Mouse (Mus musculus) liver, embryonic 15.5 days (tissue): ENCODE data around the gene Med15. TPM values are rescaled to one million over a fixed set of nuclear protein-coding genes. Genes with fewer than 3 reads are reported as not detected.
A peak's percentile ranks its signal among the peaks of the same experiment; 100 is the strongest.
"Not testable (repeated sequence)": the region's sequence is repeated elsewhere in the genome, so short reads cannot be mapped to it uniquely, and the experiment has no call there.

Source experiments
- ATAC-seq: fragments of 200-750 bp; cut with Nextera tagmentation; 2 replicates; pipeline ENCODE4 v1.8.0; 2017; ENCODE audit warnings: moderate number of reproducible peaks, mild to moderate bottlenecking, moderate library complexity; ENCODE audit not compliant: insufficient read depth
- H3K27ac ChIP-seq: fragments of 300-500 bp; sonication (generic); replicated peaks from 2 replicates; pipeline ENCODE4 v1.5.1; 2015; ENCODE audit warnings: mild to moderate bottlenecking, inconsistent platforms
- H3K27me3 ChIP-seq: fragments of 300-500 bp; sonication (generic); 2 replicates; pipeline ENCODE4 v1.6.1; 2015; ENCODE audit warnings: mild to moderate bottlenecking, inconsistent platforms
- H3K36me3 ChIP-seq: fragments of 300-500 bp; sonication (generic); replicated peaks from 2 replicates; pipeline ENCODE4 v1.6.1; 2015; ENCODE audit warnings: moderate library complexity, mild to moderate bottlenecking, inconsistent platforms
- H3K4me1 ChIP-seq: fragments of 300-500 bp; sonication (generic); replicated peaks from 2 replicates; pipeline ENCODE4 v1.6.1; 2015; ENCODE audit warnings: inconsistent platforms
- H3K4me2 ChIP-seq: fragments of 300-500 bp; sonication (generic); 2 replicates; pipeline ENCODE4 v1.6.1; 2015; ENCODE audit warnings: moderate library complexity, mild to moderate bottlenecking, inconsistent platforms
- H3K4me3 ChIP-seq: fragments of 300-500 bp; sonication (generic); replicated peaks from 2 replicates; pipeline ENCODE4 v1.5.1; 2015; ENCODE audit warnings: mild to moderate bottlenecking, inconsistent platforms
- H3K9ac ChIP-seq: fragments of 300-500 bp; sonication (generic); 2 replicates; pipeline ENCODE4 v1.6.1; 2015; ENCODE audit warnings: moderate library complexity, mild to moderate bottlenecking, inconsistent platforms
- H3K9me3 ChIP-seq: fragments of 300-500 bp; sonication (generic); replicated peaks from 2 replicates; pipeline ENCODE4 v1.6.1; 2016; ENCODE audit warnings: inconsistent platforms
- WGBS: fragments of 180-500 bp; shearing (Covaris S2); methylation state at CpG from one replicate; pipeline ENCODE4 v1.1.7; 2015; ENCODE audit warnings: mixed read lengths; ENCODE audit not compliant: insufficient replicate concordance; 5-methylcytosine and 5-hydroxymethylcytosine counted together
- polyA plus RNA-seq: library from polyadenylated mRNA; unstranded; fragments of >200 nt; fragmentation: Nextera tagmentation; extraction: Ambion mirVana; gene quantifications from 2 replicates; pipeline ENCODE4 v1.2.1, GENCODE M21; 2015

Gene Med15
- polyA plus RNA-seq, 1 experiment from 2014 or later = 15.9 TPM

DNA sequence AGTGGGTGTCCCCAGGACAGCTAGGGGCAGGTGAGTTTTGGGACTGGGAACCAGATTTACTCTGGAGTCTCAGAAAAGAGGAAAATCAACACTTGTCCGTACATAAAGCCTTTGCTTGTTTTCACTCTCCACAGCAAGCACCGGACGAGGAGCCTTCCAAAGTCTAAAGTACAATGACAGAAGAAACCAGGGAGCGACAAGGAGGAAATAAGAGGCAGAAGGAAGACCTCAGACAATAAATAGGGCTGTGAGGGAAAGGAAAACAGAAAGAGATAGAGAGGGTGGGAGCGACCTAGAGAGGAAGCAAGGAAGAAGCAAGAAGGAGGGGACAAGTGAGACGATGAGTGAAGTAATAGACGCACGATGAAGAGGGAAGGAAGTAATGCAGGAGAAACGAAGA, 26.2 kb upstream of the Med15 start:
- H3K9me3 ChIP-seq = no peaks in the 10 kb centered on the region
- H3K4me3 ChIP-seq = peak overlapping the region; percentile 61
- 28% methylated on average over 9 of the region's 9 CpGs for WGBS
- H3K9ac ChIP-seq = no peak overlapping the region
- H3K27me3 ChIP-seq = peaks cover 20% of the 10 kb centered on the region
- H3K4me1 ChIP-seq = peaks cover 48% of the 10 kb centered on the region
- H3K27ac ChIP-seq = no peak overlapping the region
- no peaks in the 10 kb centered on the region for H3K36me3 ChIP-seq
- H3K4me2 ChIP-seq = peak overlapping the region; percentile 98
- ATAC-seq = no peak

GRCm38 (mm10) chr16:17757756-17758155, 25.1 kb upstream of the Med15 start:
- no peak overlapping the region for H3K9ac ChIP-seq
- no peak overlapping the region for H3K27ac ChIP-seq
- no peak overlapping the region for H3K4me2 ChIP-seq
- peaks cover 39% of the 10 kb centered on the region for H3K4me1 ChIP-seq
- H3K27me3 ChIP-seq = peaks cover 20% of the 10 kb centered on the region
- no peak overlapping the region for H3K4me3 ChIP-seq
- no peaks in the 10 kb centered on the region for H3K36me3 ChIP-seq
- 76% methylated on average over 1 of the region's 1 CpGs for WGBS
- H3K9me3 ChIP-seq = no peaks in the 10 kb centered on the region
- no peak for ATAC-seq

DNA sequence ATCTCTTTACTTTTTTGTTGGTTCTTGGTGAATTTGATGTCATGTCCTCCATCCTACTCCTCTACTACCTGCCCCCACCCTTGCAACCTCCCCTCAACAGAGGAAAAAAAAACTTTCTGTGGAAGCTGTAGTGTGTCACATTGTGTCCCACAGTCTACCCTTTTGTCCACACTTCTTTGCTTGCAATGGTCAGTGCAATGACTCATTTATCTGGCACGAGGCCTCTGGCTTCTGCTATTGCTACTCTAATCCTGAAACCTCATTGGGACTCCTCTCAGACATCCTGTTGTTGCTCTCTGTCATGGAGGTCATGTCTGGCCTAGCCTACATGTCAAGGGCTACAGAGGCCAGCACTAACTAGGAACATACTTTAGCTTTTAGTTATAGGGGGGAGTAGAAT, 21.0 kb upstream of the Med15 start:
- Histone ChIP-seq H3K4me2 (no peak overlapping the region), H3K27ac (no peak overlapping the region), H3K36me3 (no peaks in the 10 kb centered on the region), H3K27me3 (peaks cover 7% of the 10 kb centered on the region), H3K9ac (no peak overlapping the region), H3K4me3 (no peak overlapping the region), H3K9me3 (no peaks in the 10 kb centered on the region), H3K4me1 (peaks cover 1% of the 10 kb centered on the region)
- no peak for ATAC-seq
- 15% methylated on average over 1 of the region's 1 CpGs for WGBS

DNA sequence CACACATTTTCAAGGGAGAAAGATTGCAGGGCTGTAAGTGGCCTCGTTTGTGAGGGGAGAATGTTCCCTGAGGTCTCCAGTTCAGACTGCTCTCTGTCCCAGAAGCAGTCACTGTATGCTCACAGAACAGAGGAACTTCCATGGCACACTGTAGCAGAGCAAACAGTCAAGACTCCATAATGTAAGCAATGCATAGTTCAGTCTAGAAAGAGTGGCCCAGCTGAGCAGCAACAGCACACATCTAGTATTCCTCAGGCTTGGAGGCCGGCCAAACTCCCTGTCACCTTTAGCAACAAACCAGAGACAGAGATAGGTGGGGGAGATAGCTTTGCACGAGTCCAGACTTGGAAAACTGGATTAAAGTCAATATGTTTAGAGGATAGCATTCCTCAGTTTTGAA, 20.3 kb upstream of the Med15 start:
- no peak overlapping the region for H3K27ac ChIP-seq
- H3K4me3 ChIP-seq = no peak overlapping the region
- peak; percentile 25; the same call in 1 of the 2 replicates for ATAC-seq
- H3K36me3 ChIP-seq = no peaks in the 10 kb centered on the region
- H3K27me3 ChIP-seq = peaks cover 7% of the 10 kb centered on the region
- H3K9me3 ChIP-seq = no peaks in the 10 kb centered on the region
- no peaks in the 10 kb centered on the region for H3K4me1 ChIP-seq
- WGBS = 25% methylated on average over 3 of the region's 3 CpGs
- H3K4me2 ChIP-seq = no peak overlapping the region
- H3K9ac ChIP-seq = no peak overlapping the region

GRCm38 (mm10) chr16:17745067-17745466, 12.4 kb upstream of the Med15 start:
- H3K27me3 ChIP-seq = no peaks in the 10 kb centered on the region
- H3K4me1 ChIP-seq = no peaks in the 10 kb centered on the region
- H3K9me3 ChIP-seq = no peaks in the 10 kb centered on the region
- H3K4me2 ChIP-seq = no peak overlapping the region
- 57% methylated on average over 2 of the region's 2 CpGs for WGBS
- no peak overlapping the region for H3K4me3 ChIP-seq
- H3K9ac ChIP-seq = no peak overlapping the region
- H3K27ac ChIP-seq = no peak overlapping the region
- no peak for ATAC-seq
- no peaks in the 10 kb centered on the region for H3K36me3 ChIP-seq

DNA sequence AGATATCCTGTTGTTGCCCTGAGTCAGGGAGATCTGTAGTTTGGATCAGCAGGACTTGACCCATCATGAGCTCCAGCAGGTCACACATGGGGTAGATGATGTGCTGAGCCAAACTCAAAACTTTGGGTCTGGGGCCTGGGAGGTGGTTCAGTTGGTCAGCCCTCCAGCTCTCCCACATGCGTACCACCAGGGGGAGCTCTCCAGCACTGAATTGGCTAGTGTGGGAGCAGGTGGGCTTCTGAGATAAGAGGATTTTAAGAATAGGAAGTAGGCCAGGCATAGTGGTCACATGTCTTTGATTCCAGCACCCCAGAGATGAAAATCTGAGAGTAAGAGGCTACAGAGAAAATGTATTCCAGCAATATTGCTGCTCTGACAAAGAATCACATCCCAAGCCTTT, 11.8 kb upstream of the Med15 start:
- 10% methylated on average over 1 of the region's 1 CpGs for WGBS
- no peak overlapping the region for H3K4me2 ChIP-seq
- H3K9me3 ChIP-seq = no peaks in the 10 kb centered on the region
- no peaks in the 10 kb centered on the region for H3K36me3 ChIP-seq
- no peak overlapping the region for H3K4me3 ChIP-seq
- H3K27me3 ChIP-seq = no peaks in the 10 kb centered on the region
- ATAC-seq = no peak
- H3K4me1 ChIP-seq = no peaks in the 10 kb centered on the region
- H3K9ac ChIP-seq = no peak overlapping the region
- H3K27ac ChIP-seq = no peak overlapping the region

DNA sequence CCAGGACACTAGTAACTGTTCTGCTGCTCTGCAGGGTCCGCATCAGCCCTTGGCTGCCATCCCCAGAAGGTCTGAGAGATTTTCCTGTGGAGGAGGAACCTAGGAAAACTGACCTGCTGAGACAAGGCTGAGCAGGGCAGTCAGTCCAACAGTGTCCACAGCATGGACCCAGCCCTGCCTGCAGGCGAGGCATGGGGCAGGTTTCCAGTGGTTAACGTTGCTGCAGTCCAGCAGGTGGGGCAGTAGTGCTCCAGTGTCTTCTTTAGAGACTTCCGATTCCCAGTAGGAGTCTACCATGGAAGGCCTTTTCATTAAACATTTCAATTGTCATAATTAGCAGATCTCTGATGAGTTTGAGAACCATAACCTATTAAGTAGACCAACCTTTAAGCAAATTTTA, 10.6 kb upstream of the Med15 start:
- Histone ChIP-seq H3K36me3 (no peaks in the 10 kb centered on the region), H3K4me1 (no peaks in the 10 kb centered on the region), H3K9ac (no peak overlapping the region), H3K4me2 (no peak overlapping the region), H3K27ac (no peak overlapping the region), H3K4me3 (no peak overlapping the region), H3K9me3 (no peaks in the 10 kb centered on the region), H3K27me3 (no peaks in the 10 kb centered on the region)
- WGBS = 44% methylated on average over 4 of the region's 4 CpGs
- no peak for ATAC-seq

GRCm38 (mm10) chr16:17742810-17743209, 10.1 kb upstream of the Med15 start:
- ATAC-seq = no peak
- Histone ChIP-seq H3K4me2 (no peak overlapping the region), H3K9ac (no peak overlapping the region), H3K27me3 (no peaks in the 10 kb centered on the region), H3K9me3 (no peaks in the 10 kb centered on the region), H3K4me1 (no peaks in the 10 kb centered on the region), H3K4me3 (no peak overlapping the region), H3K27ac (no peak overlapping the region), H3K36me3 (no peaks in the 10 kb centered on the region)
- 76% methylated on average over 1 of the region's 1 CpGs for WGBS

- Histone ChIP-seq H3K9ac (no peak overlapping the region), H3K27ac (no peak overlapping the region), H3K36me3 (no peaks in the 10 kb centered on the region), H3K4me2 (no peak overlapping the region), H3K27me3 (peaks cover 9% of the 10 kb centered on the region), H3K4me3 (no peak overlapping the region), H3K4me1 (no peaks in the 10 kb centered on the region), H3K9me3 (no peaks in the 10 kb centered on the region)
- ATAC-seq = no peak
- 48% methylated on average over 4 of the region's 4 CpGs for WGBS
These were observed 7.4 kb upstream of the Med15 start for GRCm38 (mm10) chr16:17740080-17740479.

DNA sequence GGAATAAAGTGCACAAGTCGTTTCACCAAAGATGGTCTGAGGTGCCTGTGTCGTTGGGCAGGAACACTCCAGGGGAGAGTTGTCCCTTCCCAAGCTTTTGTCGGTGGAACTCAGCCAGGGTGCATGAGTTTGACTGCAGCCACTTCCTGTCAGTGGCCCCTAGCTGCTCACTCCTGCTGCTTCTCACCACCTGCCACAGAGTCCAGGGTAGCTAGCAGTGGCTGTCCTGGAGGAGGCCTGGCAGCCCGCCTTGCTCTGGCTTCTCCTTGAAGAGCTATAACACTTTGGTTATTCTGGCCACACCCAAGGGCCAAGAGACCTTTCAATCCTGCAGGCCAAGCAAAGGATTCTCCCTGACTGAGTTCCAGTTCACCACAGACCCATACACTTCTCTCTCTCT, 3.5 kb upstream of the Med15 start:
- Histone ChIP-seq H3K27me3 (peaks cover 40% of the 10 kb centered on the region), H3K4me2 (no peak overlapping the region), H3K27ac (no peak overlapping the region), H3K9me3 (no peaks in the 10 kb centered on the region), H3K36me3 (no peaks in the 10 kb centered on the region), H3K4me3 (no peak overlapping the region), H3K4me1 (no peaks in the 10 kb centered on the region), H3K9ac (no peak overlapping the region)
- no peak for ATAC-seq
- 44% methylated on average over 4 of the region's 4 CpGs for WGBS

- not testable (repeated sequence) for H3K27ac ChIP-seq, ATAC-seq, H3K9me3 ChIP-seq, H3K4me3 ChIP-seq, H3K4me1 ChIP-seq, H3K9ac ChIP-seq, H3K4me2 ChIP-seq, H3K36me3 ChIP-seq
- 52% methylated on average over 6 of the region's 6 CpGs for WGBS
- peaks cover 40% of the 10 kb centered on the region for H3K27me3 ChIP-seq
These were observed 2.2 kb upstream of the Med15 start for GRCm38 (mm10) chr16:17734872-17735271.

DNA sequence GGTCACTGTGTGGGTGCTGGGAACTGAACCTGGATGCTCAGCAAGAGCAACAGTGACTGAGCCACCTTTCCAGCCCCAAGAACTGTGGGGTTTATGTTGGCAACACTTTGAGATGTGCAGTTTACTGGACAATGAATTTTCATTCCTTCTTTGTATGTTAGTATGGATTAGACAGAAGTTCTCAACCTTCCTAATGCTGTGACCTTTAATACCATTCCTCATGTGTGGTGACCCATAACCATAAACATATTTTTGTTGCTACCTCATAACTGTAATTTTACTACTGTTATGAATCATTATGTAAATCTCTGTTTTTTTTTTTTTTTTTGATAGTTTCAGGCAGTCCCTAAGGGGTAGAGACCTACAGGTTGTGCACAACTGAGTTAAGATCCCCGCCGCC, 955 bp upstream of the Med15 start:
- Histone ChIP-seq H3K36me3 (no peaks in the 10 kb centered on the region), H3K4me3 (no peak overlapping the region), H3K4me2 (0 out of 2 replicates have a peak overlapping the region, but pooled peaks have one; percentile 23), H3K9me3 (no peaks in the 10 kb centered on the region), H3K9ac (no peak overlapping the region), H3K27me3 (peaks cover 40% of the 10 kb centered on the region), H3K4me1 (no peaks in the 10 kb centered on the region), H3K27ac (no peak overlapping the region)
- ATAC-seq = no peak
- WGBS = 64% methylated on average over 2 of the region's 2 CpGs
